ENCODE assay signal across 20 mouse cellular contexts in the genomic region with DNA sequence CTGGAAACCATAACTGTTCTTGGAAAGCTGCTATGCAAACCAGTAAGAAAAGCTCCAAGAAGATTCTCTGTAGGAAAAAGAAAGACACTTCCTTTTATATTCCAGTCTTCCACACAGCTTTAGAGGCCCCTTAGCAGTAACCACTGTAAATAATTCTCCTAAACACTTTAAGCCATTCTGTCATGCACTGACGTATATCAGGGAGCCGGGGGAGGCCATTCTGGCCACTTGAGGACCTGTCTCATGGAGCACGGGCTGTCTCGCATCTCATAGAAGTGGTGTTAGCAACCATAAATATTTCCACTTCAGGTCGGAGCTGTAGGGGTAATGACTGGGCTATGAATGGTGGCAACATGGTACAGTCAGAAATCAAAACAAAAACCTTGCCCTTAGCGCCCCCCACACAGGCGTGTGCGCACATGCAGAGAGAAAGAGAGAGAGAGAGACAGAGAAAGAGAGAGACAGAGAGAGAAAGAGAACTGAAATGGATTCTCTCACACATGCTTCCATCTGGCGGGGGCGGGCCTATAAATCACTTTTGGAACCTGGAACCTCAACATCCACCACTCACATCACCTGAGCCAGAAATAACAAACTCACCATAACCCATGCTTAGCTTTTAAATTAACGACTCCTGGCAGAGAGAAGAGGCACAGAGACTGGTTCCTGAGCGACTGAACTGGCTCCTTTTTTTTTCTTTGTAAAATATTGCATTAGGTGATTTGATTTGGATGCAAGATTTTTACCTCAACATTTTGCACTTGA. TPM values are rescaled to one million over a fixed set of nuclear protein-coding genes. Genes with fewer than 3 reads are reported as not detected.
DNase-seq lines count a peak whose midpoint lies in the region; ATAC-seq and TF ChIP-seq lines count a peak whose summit lies in the region.
"Had no signal": no experiment of that assay in that cellular context is flagged by ENCODE, and none has a peak within 500 bp of the region (broad histone marks: within the 10 kb centered on the region; RNA-seq: fewer than 3 reads in every experiment).

No protein-coding gene starts in this region.

- H3K9ac ChIP-seq in kidney, embryonic 16.5 days (replicated peaks; ENCODE audit: low read length) = no peak overlapping the region
- H3K9ac ChIP-seq in limb, embryonic 13.5 days = no peak overlapping the region
- H3K9ac ChIP-seq: forebrain, embryonic 13.5 days; hindbrain, embryonic 13.5 days; intestine, embryonic 15.5 days; liver, embryonic 13.5 days had no signal

- intact Hi-C loops in heart, postnatal 14 days (cut with DNase I) = no loop called here

- TF ChIP-seq POLR2A in embryonic fibroblast, embryonic 13.5 days (IDR thresholded peaks at IDR 0.05; ENCODE audit: low read depth, low read length) = no peak

- WGBS in heart, embryonic 10.5 days = 78% methylated on average over 12 of the region's 12 CpGs
- 32% methylated on average over 12 of the region's 12 CpGs for WGBS in kidney, embryonic 16.5 days
- WGBS in limb, embryonic 13.5 days = 49% methylated on average over 12 of the region's 12 CpGs
- WGBS in midbrain, embryonic 10.5 days = 91% methylated on average over 12 of the region's 12 CpGs

- H3K27me3 ChIP-seq in heart, embryonic 10.5 days (ENCODE audit: insufficient read depth, poor library complexity, severe bottlenecking) = peaks cover 11% of the 10 kb centered on the region; the same call in 1 of the 2 replicates
- no peaks in the 10 kb centered on the region for H3K27me3 ChIP-seq in kidney, embryonic 16.5 days (ENCODE audit: insufficient read depth, low read length)
- H3K27me3 ChIP-seq in limb, embryonic 13.5 days = no peaks in the 10 kb centered on the region
- H3K27me3 ChIP-seq in midbrain, embryonic 10.5 days (ENCODE audit: low read depth, poor library complexity, severe bottlenecking) = no peaks in the 10 kb centered on the region
- H3K27me3 ChIP-seq: forebrain, embryonic 13.5 days; hindbrain, embryonic 13.5 days; intestine, embryonic 15.5 days; liver, embryonic 13.5 days; megakaryocyte, embryonic 14.5 days had no signal

- H3K9me3 ChIP-seq in heart, embryonic 10.5 days = no peaks in the 10 kb centered on the region
- H3K9me3 ChIP-seq in kidney, embryonic 16.5 days (ENCODE audit: low read length) = no peaks in the 10 kb centered on the region
- H3K9me3 ChIP-seq in limb, embryonic 13.5 days = no peaks in the 10 kb centered on the region
- no peaks in the 10 kb centered on the region for H3K9me3 ChIP-seq in midbrain, embryonic 10.5 days (replicated peaks)
- H3K9me3 ChIP-seq: forebrain, embryonic 13.5 days; hindbrain, embryonic 13.5 days; intestine, embryonic 15.5 days; liver, embryonic 13.5 days had no signal

- H3K4me3 ChIP-seq in heart, embryonic 10.5 days = no peak overlapping the region
- H3K4me3 ChIP-seq in kidney, embryonic 16.5 days (ENCODE audit: low read length) = no peak overlapping the region
- no peak overlapping the region for H3K4me3 ChIP-seq in embryonic fibroblast, embryonic 13.5 days (ENCODE audit: insufficient read depth, low read length)
- no peak overlapping the region for H3K4me3 ChIP-seq in limb, embryonic 13.5 days
- no peak overlapping the region for H3K4me3 ChIP-seq in midbrain, embryonic 10.5 days
- H3K4me3 ChIP-seq: forebrain, embryonic 13.5 days; hindbrain, embryonic 13.5 days; intestine, embryonic 15.5 days; liver, embryonic 13.5 days; megakaryocyte, embryonic 14.5 days had no signal

- H3K4me1 ChIP-seq in heart, embryonic 10.5 days = peaks cover 17% of the 10 kb centered on the region
- H3K4me1 ChIP-seq in kidney, embryonic 16.5 days (ENCODE audit: insufficient read depth, low read length) = peaks cover 12% of the 10 kb centered on the region
- no peaks in the 10 kb centered on the region for H3K4me1 ChIP-seq in embryonic fibroblast, embryonic 13.5 days (ENCODE audit: control insufficient read depth, insufficient read depth, low read length)
- peaks cover 46% of the 10 kb centered on the region for H3K4me1 ChIP-seq in limb, embryonic 13.5 days
- no peaks in the 10 kb centered on the region for H3K4me1 ChIP-seq in midbrain, embryonic 10.5 days
- H3K4me1 ChIP-seq: forebrain, embryonic 13.5 days; hindbrain, embryonic 13.5 days; intestine, embryonic 15.5 days; liver, embryonic 13.5 days; megakaryocyte, embryonic 14.5 days had no signal

- DNase-seq in heart, embryonic 10.5 days (ENCODE audit: low spot score) = no peak
- DNase-seq in heart, postnatal 14 days = no peak
- no peak for DNase-seq in kidney, postnatal 25 days
- DNase-seq in cerebellum, postnatal 10 days = no peak
- DNase-seq in midbrain, embryonic 10.5 days (ENCODE audit: low spot score) = no peak
- DNase-seq: adrenal gland, postnatal 14 days; B cell, adult 2 months; cerebellum, adult 11-12 months; liver, embryonic 13.5 days; thymus, postnatal 14 days had no signal

- peak overlapping the region; percentile 7; the same call in 1 of the 2 replicates for H3K27ac ChIP-seq in heart, embryonic 10.5 days
- H3K27ac ChIP-seq in kidney, embryonic 16.5 days (ENCODE audit: low read length) = peak overlapping the region; percentile 36; the same call in 1 of the 2 replicates
- peak overlapping the region; percentile 47; the same call in 1 of the 2 replicates for H3K27ac ChIP-seq in embryonic fibroblast, embryonic 13.5 days (ENCODE audit: insufficient read depth, low read length)
- H3K27ac ChIP-seq in limb, embryonic 13.5 days = peak overlapping the region; percentile 87
- no peak overlapping the region for H3K27ac ChIP-seq in midbrain, embryonic 10.5 days (replicated peaks)
- H3K27ac ChIP-seq: forebrain, embryonic 13.5 days; hindbrain, embryonic 13.5 days; liver, embryonic 13.5 days had no signal

- H3K36me3 ChIP-seq in heart, embryonic 10.5 days = no peaks in the 10 kb centered on the region
- H3K36me3 ChIP-seq in kidney, embryonic 16.5 days (ENCODE audit: insufficient read depth, low read length) = no peaks in the 10 kb centered on the region
- no peaks in the 10 kb centered on the region for H3K36me3 ChIP-seq in limb, embryonic 13.5 days
- no peaks in the 10 kb centered on the region for H3K36me3 ChIP-seq in midbrain, embryonic 10.5 days
- H3K36me3 ChIP-seq: hindbrain, embryonic 13.5 days; intestine, embryonic 15.5 days; liver, embryonic 13.5 days had no signal

- no peak overlapping the region for H3K4me2 ChIP-seq in kidney, embryonic 16.5 days (replicated peaks; ENCODE audit: low read depth, low read length)
- H3K4me2 ChIP-seq in limb, embryonic 13.5 days (replicated peaks) = no peak overlapping the region
- H3K4me2 ChIP-seq: forebrain, embryonic 13.5 days; hindbrain, embryonic 13.5 days; intestine, embryonic 15.5 days; liver, embryonic 13.5 days had no signal

- TF ChIP-seq CTCF in embryonic fibroblast, embryonic 13.5 days (IDR thresholded peaks at IDR 0.05; ENCODE audit: borderline replicate concordance, insufficient read depth, low read length) = no peak

- ATAC-seq in kidney, embryonic 16.5 days (ENCODE audit: low FRiP score, low TSS enrichment) = peak; percentile 31; the same call in 1 of the 2 replicates
- ATAC-seq in limb, embryonic 13.5 days (ENCODE audit: low FRiP score, low read depth) = peak; percentile 52; the same call in 1 of the 2 replicates
- ATAC-seq: activated CD4-positive, CD25-positive, alpha-beta regulatory T cell, adult 4 months; forebrain, embryonic 13.5 days; intestine, embryonic 15.5 days; midbrain, embryonic 16.5 days had no signal

RNA-seq across cellular contexts. Expression of a gene that starts 50.9 kb away (rescaled TPM):
- not detected in 2 replicates for polyA plus RNA-seq in heart, embryonic 10.5 days (2016; fragmentation: Nextera tagmentation; extraction: Ambion mirVana)
- 1 to 10 TPM in 1 of 2 experiments, under 1 TPM in 1; 0.90 to 1.4 TPM for total RNA-seq in heart, postnatal 14 days (2021)
- 0.20 and 0.31 TPM in 2 replicates for polyA plus RNA-seq in kidney, embryonic 16.5 days (2015; fragmentation: Nextera tagmentation; extraction: Ambion mirVana)
- 0.25 and 0.97 TPM in 2 replicates for polyA plus RNA-seq in embryonic fibroblast, embryonic 13.5 days (2011; ENCODE audit: insufficient read length, low read depth, missing spikeins)
- polyA plus RNA-seq in limb, embryonic 13.5 days (2015; fragmentation: Nextera tagmentation; extraction: Ambion mirVana) = 1.7 and 1.9 TPM in 2 replicates
- polyA plus RNA-seq in midbrain, embryonic 10.5 days (2016; fragmentation: Nextera tagmentation; extraction: Ambion mirVana) = not detected in 2 replicates
- total RNA-seq: adrenal gland, postnatal 14 days had no signal
- polyA plus RNA-seq: activated CD4-positive, CD25-positive, alpha-beta regulatory T cell, adult 4 months; large intestine, adult 2 months; liver, embryonic 13.5 days had no signal

RNA-seq across cellular contexts. Expression of a gene that starts 54.5 kb away (rescaled TPM):
- polyA plus RNA-seq in heart, embryonic 10.5 days (2016; fragmentation: Nextera tagmentation; extraction: Ambion mirVana) = 22.8 and 26.0 TPM in 2 replicates
- 10 to 100 TPM; 78.5 to 84.3 TPM for total RNA-seq in heart, postnatal 14 days (2021)
- 24.9 and 25.5 TPM in 2 replicates for polyA plus RNA-seq in kidney, embryonic 16.5 days (2015; fragmentation: Nextera tagmentation; extraction: Ambion mirVana)
- 21.4 and 31.6 TPM in 2 replicates for polyA plus RNA-seq in embryonic fibroblast, embryonic 13.5 days (2011; ENCODE audit: insufficient read length, low read depth, missing spikeins)
- polyA plus RNA-seq in limb, embryonic 13.5 days (2015; fragmentation: Nextera tagmentation; extraction: Ambion mirVana) = 44.9 and 46.5 TPM in 2 replicates
- 21.3 and 21.8 TPM in 2 replicates for polyA plus RNA-seq in midbrain, embryonic 10.5 days (2016; fragmentation: Nextera tagmentation; extraction: Ambion mirVana)
